Mouse (Mus musculus) forebrain, embryonic 12.5 days (tissue): ENCODE measurements around the gene Sh2d5. TPM values are rescaled to one million over a fixed set of nuclear protein-coding genes. Genes with fewer than 3 reads are reported as not detected.

Experiments
- ATAC-seq: fragments of 200-750 bp; cut with Nextera tagmentation; 2 replicates; pipeline ENCODE4 v1.8.0; 2017; ENCODE audit warnings: moderate TSS enrichment; ENCODE audit not compliant: low FRiP score
- H3K27ac ChIP-seq: fragments of 300-500 bp; sonication (generic); 2 replicates; pipeline ENCODE4 v1.5.1; 2016; ENCODE audit warnings: mild to moderate bottlenecking
- H3K27me3 ChIP-seq: fragments of 300-500 bp; sonication (generic); 2 replicates; pipeline ENCODE4 v1.6.1; 2016; ENCODE audit warnings: mild to moderate bottlenecking
- H3K36me3 ChIP-seq: fragments of 300-500 bp; sonication (generic); replicated peaks from 2 replicates; pipeline ENCODE4 v1.6.1; 2016; ENCODE audit warnings: mild to moderate bottlenecking
- H3K4me1 ChIP-seq: fragments of 300-500 bp; sonication (generic); 2 replicates; pipeline ENCODE4 v1.6.1; 2016
- H3K4me2 ChIP-seq: fragments of 300-500 bp; sonication (generic); 2 replicates; pipeline ENCODE4 v1.6.1; 2016; ENCODE audit warnings: mild to moderate bottlenecking, moderate library complexity
- H3K4me3 ChIP-seq: fragments of 300-500 bp; sonication (generic); replicated peaks from 2 replicates; pipeline ENCODE4 v1.5.1; 2016; ENCODE audit warnings: mild to moderate bottlenecking
- H3K9ac ChIP-seq: fragments of 300-500 bp; sonication (generic); 2 replicates; pipeline ENCODE4 v1.6.1; 2016; ENCODE audit warnings: mild to moderate bottlenecking
- H3K9me3 ChIP-seq: fragments of 300-500 bp; sonication (generic); 2 replicates; pipeline ENCODE4 v1.6.1; 2016
- WGBS: fragments of 180-500 bp; shearing (Covaris S2); methylation state at CpG from one replicate; pipeline ENCODE4 v1.1.7; 2016; 5-methylcytosine and 5-hydroxymethylcytosine counted together
- polyA plus RNA-seq: library from polyadenylated mRNA; unstranded; fragments of >200 nt; fragmentation: Nextera tagmentation; extraction: Ambion mirVana; gene quantifications from 2 replicates; pipeline ENCODE4 v1.2.1, GENCODE M21; 2016

The Sh2d5 gene
- polyA plus RNA-seq, 1 experiment from 2014 or later, result 1.3 TPM

- Histone ChIP-seq H3K27me3 (no peaks in the 10 kb centered on the region), H3K4me3 (peak within 1 kb of the TSS; percentile 96), H3K9me3 (0 out of 2 replicates have a peak, but pooled peaks cover 5% of the 10 kb centered on the region), H3K9ac (peak within 1 kb of the TSS; percentile 91), H3K36me3 (peaks cover 30% of the 10 kb centered on the region), H3K27ac (peak within 1 kb of the TSS; percentile 84), H3K4me2 (peak within 1 kb of the TSS; percentile 93), H3K4me1 (peaks cover 30% of the 10 kb centered on the region)
- WGBS, result under 1% methylated on average over 64 of the region's 64 CpGs
- peak; percentile 97 for ATAC-seq
Measured at GRCm38 (mm10) chr4:138304340-138305104, 54.3 kb downstream of the Sh2d5 start, which contains the start of gene Ddost. TSS of gene Ddost (plus strand) at chr4:138304730.

- no peak for ATAC-seq
- Histone ChIP-seq H3K27me3 (no peaks in the 10 kb centered on the region), H3K4me3 (no peak overlapping the region), H3K36me3 (peaks cover 55% of the 10 kb centered on the region), H3K4me2 (no peak overlapping the region), H3K9me3 (no peaks in the 10 kb centered on the region), H3K9ac (no peak overlapping the region), H3K27ac (no peak overlapping the region), H3K4me1 (peaks cover 30% of the 10 kb centered on the region)
- 85% methylated on average over 3 of the region's 3 CpGs for WGBS
Measured at GRCm38 (mm10) chr4:138307025-138307424, 56.8 kb downstream of the Sh2d5 start.

- H3K27ac ChIP-seq, result no peak overlapping the region
- H3K36me3 ChIP-seq, result peaks cover 62% of the 10 kb centered on the region
- ATAC-seq, result no peak
- no peak overlapping the region for H3K4me2 ChIP-seq
- H3K4me1 ChIP-seq, result peaks cover 30% of the 10 kb centered on the region
- H3K9me3 ChIP-seq, result no peaks in the 10 kb centered on the region
- H3K9ac ChIP-seq, result no peak overlapping the region
- no peaks in the 10 kb centered on the region for H3K27me3 ChIP-seq
- no peak overlapping the region for H3K4me3 ChIP-seq
- 91% methylated on average over 12 of the region's 12 CpGs for WGBS
Measured at GRCm38 (mm10) chr4:138307739-138308138, 57.5 kb downstream of the Sh2d5 start.

GRCm38 (mm10) chr4:138310311-138310910 lies 60.2 kb downstream of the Sh2d5 start:
- H3K4me2 ChIP-seq, result no peak overlapping the region
- peaks cover 18% of the 10 kb centered on the region for H3K4me1 ChIP-seq
- H3K9ac ChIP-seq, result no peak overlapping the region
- H3K27me3 ChIP-seq, result no peaks in the 10 kb centered on the region
- H3K9me3 ChIP-seq, result no peaks in the 10 kb centered on the region
- no peak overlapping the region for H3K27ac ChIP-seq
- H3K4me3 ChIP-seq, result no peak overlapping the region
- peaks cover 88% of the 10 kb centered on the region for H3K36me3 ChIP-seq
- 96% methylated on average over 19 of the region's 19 CpGs for WGBS
- no peak for ATAC-seq

Other genes with a start within 250 kb of the Sh2d5 start
- 214 and 229 TPM in 2 replicates for gene Hp1bp3, start 34.1 kb upstream of the Sh2d5 start, polyA plus RNA-seq
- gene Kif17, start within 50 bp of the Sh2d5 start, polyA plus RNA-seq, result 0.40 and 0.45 TPM in 2 replicates
- gene Ddost, start 54.3 kb downstream of the Sh2d5 start, polyA plus RNA-seq, result 193 and 209 TPM in 2 replicates
- 53.9 and 57.0 TPM in 2 replicates for gene Pink1, start 75.9 kb downstream of the Sh2d5 start, polyA plus RNA-seq
- gene Cda, start 117.6 kb downstream of the Sh2d5 start, polyA plus RNA-seq, result 1.6 and 1.8 TPM in 2 replicates
- gene Fam43b, start 146.1 kb downstream of the Sh2d5 start, polyA plus RNA-seq, result 0.21 and 0.24 TPM in 2 replicates
- 14.5 and 14.7 TPM in 2 replicates for gene Mul1, start 184.3 kb downstream of the Sh2d5 start, polyA plus RNA-seq
- 4.8 and 5.4 TPM in 2 replicates for gene Camk2n1, start 203.9 kb downstream of the Sh2d5 start, polyA plus RNA-seq